Mouse (Mus musculus) frontal cortex, postnatal 36 days (tissue): ENCODE data around the gene Slco4c1.

Source experiments
- DNase-seq, 2 experiments: peaks; one replicate each; pipeline ENCODE4 v3.0.0; 2022; ENCODE audit warnings: low spot score in 2 of 2

The Slco4c1 gene

GRCm38 (mm10) chr1:96770283-96770682, 101.7 kb downstream of the Slco4c1 start:
- no peak for DNase-seq

DNA sequence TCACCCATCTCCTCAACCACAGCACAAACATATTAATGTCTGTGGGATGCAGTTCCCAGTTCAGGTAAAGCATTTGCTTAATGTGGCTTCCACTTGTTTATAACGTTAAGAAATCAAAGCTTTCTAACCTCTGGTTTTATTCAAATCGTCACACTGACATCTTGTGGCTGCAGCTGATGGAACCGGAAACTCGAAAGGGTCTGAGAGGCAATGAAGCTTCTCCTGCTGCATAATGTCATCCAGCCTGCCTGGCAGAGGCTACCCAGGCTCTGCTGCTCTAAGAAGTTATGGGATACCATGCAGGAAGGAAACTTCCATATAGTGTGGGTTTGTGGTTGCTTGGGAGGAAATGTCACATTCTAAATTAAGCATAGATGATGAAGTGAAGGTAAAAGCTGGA, 103.7 kb downstream of the Slco4c1 start:
- peak; percentile 40 to 65 for DNase-seq

DNA sequence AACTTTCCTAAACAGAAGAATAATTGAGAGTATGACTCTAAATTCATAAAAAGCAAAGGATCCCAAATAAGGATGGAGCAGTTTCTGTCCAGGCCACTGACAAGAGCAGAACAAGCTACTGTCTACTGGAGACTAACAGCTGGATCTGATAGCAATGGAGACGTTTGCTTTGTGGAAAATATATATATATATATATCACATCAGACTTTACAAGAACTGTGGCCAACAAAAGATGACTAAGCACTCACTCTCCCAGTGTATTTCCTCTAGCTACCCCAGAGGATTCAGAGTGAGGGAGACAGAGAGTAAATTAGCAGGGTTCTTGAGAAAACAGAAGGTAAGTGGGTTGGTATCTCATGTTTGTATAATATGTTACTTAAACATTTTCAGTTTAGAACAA, 105.4 kb downstream of the Slco4c1 start:
- DNase-seq = no peak
